Mouse (Mus musculus): ENCODE measurements at regions not wholly inside any gene's neighbourhood (a gene's known extent, or its start where the extent isn't known, plus 50 kb on each side); places are given as distances from the start of the nearest gene placed in this dataset.
"Not testable (repeated sequence)": the region's sequence is repeated elsewhere in the genome, so short reads cannot be mapped to it uniquely, and the experiment has no call there.

- DNase-seq: no peak
Observed at GRCm38 (mm10) chr6:143438272-143438591, 271.2 kb downstream of the Etnk1 start.

GRCm38 (mm10) chr6:143439484-143439883 is 272.5 kb downstream of the Etnk1 start:
- DNase-seq: no peak

GRCm38 (mm10) chr6:143440237-143440950 is 273.4 kb downstream of the Etnk1 start:
- no peak for DNase-seq

GRCm38 (mm10) chr6:143442361-143442760 is 275.3 kb downstream of the Etnk1 start:
- no peak for DNase-seq

GRCm38 (mm10) chr6:143443446-143443845 is 276.4 kb downstream of the Etnk1 start:
- DNase-seq: no peak

GRCm38 (mm10) chr6:143444782-143445181 is 277.8 kb downstream of the Etnk1 start:
- no peak for DNase-seq

- DNase-seq: peak; percentile 63
Observed at GRCm38 (mm10) chr6:143445834-143446552, 279.0 kb downstream of the Etnk1 start.

GRCm38 (mm10) chr6:143447060-143447459 is 280.0 kb downstream of the Etnk1 start:
- no peak for DNase-seq

- DNase-seq: peak; percentile 36
Observed at GRCm38 (mm10) chr6:143449071-143449470, 282.1 kb downstream of the Etnk1 start.

GRCm38 (mm10) chr6:143451869-143452268 is 284.8 kb downstream of the Etnk1 start:
- no peak for DNase-seq

- no peak for DNase-seq
Observed at GRCm38 (mm10) chr6:143454695-143455218, 287.7 kb downstream of the Etnk1 start.

- peak; percentile 29 for DNase-seq
Observed at GRCm38 (mm10) chr6:143464907-143465537, 298.0 kb downstream of the Etnk1 start.

- DNase-seq: not testable (repeated sequence)
Observed at GRCm38 (mm10) chr6:143472676-143473075, 305.7 kb downstream of the Etnk1 start.

- DNase-seq: no peak
Observed at GRCm38 (mm10) chr6:143474396-143474795, 307.4 kb downstream of the Etnk1 start.

- DNase-seq: no peak
Observed at GRCm38 (mm10) chr6:143475296-143475695, 308.3 kb downstream of the Etnk1 start.

- no peak for DNase-seq
Observed at GRCm38 (mm10) chr6:143477396-143477795, 310.4 kb downstream of the Etnk1 start.

- no peak for DNase-seq
Observed at GRCm38 (mm10) chr6:143479239-143479638, 312.2 kb downstream of the Etnk1 start.

- no peak for DNase-seq
Observed at GRCm38 (mm10) chr6:143479701-143480388, 312.8 kb downstream of the Etnk1 start.

- no peak for DNase-seq
Observed at GRCm38 (mm10) chr6:143482272-143482671, 315.3 kb downstream of the Etnk1 start.

- DNase-seq: no peak
Observed at GRCm38 (mm10) chr6:143482868-143483267, 315.8 kb downstream of the Etnk1 start.

- DNase-seq: no peak
Observed at GRCm38 (mm10) chr6:143484941-143485340, 317.9 kb downstream of the Etnk1 start.

GRCm38 (mm10) chr6:143487003-143487402 is 320.0 kb downstream of the Etnk1 start:
- no peak for DNase-seq

GRCm38 (mm10) chr6:143490019-143490418 is 323.0 kb downstream of the Etnk1 start:
- no peak for DNase-seq
